Mouse (Mus musculus): ENCODE data around the gene Pitpnb. TPM values are rescaled to one million over a fixed set of nuclear protein-coding genes. Genes with fewer than 3 reads are reported as not detected.

Pitpnb gene
- total RNA-seq, 2 experiments from 2014 or later: 78.6 to 82.7 TPM

DNA sequence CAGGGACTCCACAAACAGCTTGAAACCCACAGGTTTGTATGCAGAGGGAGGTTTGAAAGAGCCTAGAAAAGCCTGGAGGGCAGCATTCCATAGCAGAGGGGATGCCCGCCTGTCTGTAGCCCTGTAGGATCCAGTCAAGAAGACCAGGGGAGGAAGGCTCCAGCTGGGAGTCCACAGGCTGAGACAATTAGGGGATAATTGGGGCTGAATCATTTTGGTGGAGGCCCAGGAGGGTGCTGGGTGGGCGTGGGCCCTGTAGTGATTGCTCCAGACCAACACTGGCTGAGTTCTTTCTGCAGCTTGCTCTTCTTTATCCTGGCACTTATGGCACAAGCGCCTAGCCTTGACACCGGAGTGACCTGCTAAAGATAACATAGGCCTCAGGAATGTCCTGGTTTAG, 67.9 kb downstream of the Pitpnb start:
- DNase-seq: no peak

DNA sequence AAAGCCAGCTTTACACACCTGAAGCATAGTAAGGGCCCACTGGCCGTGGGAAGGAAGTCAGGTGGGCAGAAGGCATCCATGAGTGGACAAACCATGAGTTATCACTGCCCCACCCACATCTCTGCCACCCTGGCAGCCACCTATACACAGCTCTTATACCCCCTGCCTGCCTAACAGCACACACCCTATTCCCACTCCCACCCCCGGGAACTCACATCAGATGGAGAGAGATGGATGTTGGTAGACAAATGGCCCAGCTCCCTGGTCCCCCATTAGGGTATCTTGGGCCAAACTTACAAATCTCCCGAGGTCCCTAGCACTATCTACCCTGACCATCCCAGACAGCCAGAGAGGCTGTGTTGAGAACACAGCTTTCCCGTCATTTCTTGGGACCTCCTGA, 68.7 kb downstream of the Pitpnb start:
- DNase-seq: no peak

DNA sequence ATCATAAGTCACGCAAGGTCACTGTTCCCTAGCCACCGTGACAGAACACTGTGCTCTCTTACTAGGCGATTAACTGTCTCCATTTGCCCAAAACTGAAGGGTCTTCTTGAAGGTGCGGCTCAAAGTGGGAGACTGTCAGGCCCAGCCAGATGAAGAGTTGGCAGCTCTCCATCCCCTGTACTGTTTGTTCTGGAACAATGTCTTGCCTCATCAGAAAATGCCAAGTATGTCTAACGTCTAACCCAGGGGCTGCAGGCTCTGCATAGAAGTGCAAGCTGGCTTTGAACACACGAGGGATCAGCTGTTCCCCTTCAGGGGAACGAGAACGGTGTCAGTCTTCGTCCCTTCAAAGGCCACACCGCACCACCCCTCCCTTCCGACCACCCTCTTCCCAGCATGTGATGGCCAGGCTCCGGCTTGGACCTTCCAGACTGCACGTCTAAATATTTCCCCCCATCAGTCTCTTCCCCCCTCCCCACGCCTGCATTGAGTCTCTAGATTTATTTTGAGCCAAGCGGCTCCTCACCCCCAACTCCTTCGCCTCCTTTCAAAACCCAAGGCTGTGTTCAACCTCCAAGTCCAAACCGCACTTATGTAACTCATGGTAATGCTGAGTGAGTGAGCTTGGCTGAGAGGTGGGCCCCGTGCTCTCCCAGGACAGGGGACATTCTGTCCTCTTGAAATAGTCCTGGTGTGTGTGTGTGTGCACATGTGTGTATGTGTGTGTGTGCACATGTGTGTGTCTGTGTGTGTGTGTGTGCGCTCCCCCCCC, 71.5 kb downstream of the Pitpnb start:
- no peak for DNase-seq

DNA sequence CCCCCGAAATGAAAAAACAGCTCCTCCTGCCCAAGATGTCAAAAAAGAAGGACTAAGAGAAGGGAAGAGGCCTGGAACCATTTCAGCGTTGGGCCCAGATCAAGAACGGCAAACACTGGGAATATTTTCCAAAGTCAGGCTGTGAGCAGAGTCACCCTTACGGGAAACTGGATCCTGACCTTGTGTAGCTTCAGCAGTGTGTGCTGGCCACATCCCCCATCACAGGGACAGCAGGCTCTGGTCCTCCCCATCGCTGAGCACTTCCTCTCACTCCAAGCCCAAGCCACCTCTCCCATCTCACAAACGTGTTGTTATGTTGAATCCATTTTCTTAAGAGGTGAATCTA, 72.1 kb downstream of the Pitpnb start:
- DNase-seq: no peak

DNA sequence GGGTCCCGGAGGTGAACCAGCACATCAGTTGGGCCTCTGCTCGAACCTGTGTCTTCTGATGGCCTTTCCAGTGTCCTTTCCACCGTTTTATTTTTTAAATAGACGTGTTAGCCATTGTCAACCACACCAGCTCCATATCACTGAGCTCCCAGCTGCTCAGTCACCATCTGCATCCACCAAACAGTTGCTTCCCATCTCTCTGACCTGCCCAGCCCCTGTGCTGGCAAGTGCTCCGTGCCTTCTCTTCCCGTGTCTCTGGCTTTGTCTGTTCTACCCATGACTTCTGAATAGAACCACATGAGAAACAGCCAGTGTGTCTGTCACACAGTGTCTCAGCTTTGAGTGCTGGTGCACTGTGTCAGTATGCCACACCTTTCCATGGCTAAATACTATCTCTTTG, 74.2 kb downstream of the Pitpnb start:
- DNase-seq: no peak

DNA sequence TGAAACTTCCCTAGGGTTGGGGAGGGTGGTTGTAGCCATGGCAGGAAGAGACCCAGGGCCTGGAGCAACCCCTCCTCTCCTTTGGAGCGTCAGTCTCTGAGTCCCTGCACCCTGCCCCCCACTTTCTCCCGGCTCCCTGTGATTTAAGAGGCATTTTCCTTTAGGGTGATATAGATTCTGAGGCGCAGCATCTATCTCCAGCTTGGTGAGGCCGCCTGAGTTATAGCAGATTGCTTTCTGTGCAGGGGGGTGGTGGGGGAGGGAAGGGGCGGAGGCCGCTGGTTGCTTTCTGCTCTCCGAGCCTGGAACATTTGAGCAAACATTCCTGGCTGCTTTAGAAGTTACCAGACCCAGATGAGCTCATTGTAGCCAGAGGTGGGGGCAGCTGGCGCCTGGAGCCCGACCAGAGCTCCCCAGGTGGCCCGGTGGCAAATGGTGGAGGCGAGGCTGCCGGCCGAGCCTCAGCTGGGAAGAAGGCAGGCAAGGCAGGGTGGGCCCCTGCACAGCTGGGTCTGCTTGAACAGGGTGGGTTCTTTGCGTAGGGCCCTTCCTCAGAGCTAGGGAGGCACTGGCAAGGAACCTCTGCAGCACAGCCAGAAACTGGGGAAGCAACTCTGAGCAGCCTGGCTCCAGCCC, 78.0 kb downstream of the Pitpnb start:
- no peak for DNase-seq

DNA sequence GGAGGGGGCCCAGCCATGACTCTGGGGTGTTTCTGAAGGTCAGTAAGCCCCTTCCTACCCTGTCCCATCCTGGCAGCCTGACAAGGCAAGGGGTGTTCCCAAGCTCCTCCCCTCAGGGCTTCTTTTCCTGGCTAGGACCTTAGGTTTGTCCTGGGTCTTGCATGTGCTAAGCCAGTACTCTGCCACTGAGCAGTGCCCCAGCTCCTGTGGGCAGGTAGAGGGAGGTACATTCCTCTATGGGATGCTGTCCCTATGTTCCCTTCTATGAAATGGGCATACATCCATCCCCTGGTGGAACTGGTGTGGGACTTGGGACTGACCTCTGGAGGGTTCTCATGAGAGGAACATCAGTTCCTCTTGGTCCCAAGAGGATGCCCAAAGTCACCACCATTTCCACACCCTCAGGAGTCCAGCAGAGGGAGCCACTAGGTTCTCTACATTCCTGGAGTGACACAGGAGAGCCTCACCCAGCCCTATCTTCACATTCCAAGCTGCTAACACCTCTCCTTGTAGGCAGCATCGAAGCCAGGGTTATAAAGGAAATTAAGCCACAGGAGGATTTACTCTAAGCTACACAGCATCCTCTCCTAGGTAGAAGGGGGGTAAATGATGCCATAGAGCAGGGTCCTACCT, 79.0 kb downstream of the Pitpnb start:
- DNase-seq: no peak

DNA sequence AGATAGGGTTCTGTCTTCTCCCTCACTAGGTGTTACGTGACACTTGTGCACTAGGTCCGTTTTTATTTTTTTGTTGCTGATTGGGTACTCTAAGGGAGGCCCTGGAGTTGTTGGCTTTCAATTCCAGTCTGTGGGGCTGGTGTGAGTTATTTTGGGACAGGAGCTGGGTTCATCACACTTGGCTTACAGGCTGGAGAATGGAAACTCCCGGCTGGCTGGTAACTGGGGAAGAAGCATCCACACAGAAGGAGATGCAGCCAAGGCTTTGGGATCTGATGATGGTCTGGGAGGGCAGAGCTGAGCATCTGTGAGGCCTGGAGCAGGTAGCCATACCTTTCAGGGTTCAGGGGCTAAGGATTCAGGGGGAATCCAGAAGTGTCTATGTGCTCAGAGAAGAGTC, 80.1 kb downstream of the Pitpnb start:
- DNase-seq: no peak

DNA sequence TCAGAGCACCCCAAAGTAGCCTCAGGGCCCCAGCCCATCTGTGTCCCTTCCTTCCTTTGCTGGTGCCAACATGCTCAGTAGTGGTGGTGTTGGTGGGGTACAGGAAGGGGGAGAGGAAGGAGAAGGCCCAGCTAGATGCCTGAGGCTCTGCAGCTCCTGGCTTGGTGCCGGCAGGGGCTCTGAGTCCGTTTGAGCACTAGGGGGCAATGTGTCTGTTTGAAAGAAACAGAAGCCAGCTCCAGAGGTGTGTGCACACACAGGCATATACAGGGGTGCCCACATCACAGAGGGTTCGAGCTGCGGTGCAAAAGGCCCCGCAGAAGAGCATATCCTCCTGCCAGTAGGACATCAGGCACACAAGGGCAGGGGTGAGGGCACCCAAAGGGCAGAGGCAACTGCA, 83.6 kb downstream of the Pitpnb start:
- DNase-seq: peak; percentile 79 to 80

DNA sequence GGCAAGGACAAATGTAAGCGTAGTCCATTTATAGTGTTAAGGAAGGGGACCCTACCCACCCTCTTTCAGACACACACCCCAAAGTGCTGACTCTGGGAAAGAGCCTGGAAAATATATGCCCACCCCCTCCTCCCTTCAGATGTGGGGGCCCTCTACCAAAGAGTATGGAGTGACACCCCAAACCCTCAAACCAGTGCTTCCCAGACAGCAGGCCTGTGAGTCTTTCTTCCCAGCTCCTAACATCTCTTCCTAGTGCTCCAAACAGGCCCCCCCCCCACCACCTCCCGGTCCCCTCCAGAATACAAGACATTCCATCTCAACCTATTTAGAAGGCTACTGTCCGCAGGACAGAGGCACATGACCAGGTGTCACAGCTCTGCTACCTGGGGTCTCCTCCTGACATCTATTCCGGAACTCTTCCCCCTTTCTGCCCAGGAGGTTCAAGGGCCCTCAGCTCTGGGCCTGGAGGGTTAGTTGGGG, 84.2 kb downstream of the Pitpnb start:
- no peak for DNase-seq

DNA sequence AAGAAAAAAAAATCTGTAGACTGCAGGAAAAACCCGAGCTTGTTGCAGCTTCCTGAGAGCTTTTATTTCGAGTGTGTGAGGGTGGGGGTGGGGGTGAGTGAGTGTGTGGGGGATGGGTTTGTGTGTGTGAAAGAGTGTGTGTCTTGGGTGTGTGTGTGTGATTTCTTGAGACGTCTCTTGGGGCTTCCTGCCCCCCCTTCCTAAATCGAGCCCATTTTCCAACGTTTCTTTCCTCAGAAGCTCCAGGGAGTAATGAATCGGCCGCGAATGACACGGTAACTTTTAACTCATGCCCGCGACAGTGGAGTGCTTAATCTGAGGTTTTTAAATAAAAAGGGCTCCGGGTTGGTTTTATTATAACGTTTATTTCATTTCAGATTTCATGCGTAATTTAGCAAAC, 85.0 kb downstream of the Pitpnb start:
- DNase-seq: no peak

DNA sequence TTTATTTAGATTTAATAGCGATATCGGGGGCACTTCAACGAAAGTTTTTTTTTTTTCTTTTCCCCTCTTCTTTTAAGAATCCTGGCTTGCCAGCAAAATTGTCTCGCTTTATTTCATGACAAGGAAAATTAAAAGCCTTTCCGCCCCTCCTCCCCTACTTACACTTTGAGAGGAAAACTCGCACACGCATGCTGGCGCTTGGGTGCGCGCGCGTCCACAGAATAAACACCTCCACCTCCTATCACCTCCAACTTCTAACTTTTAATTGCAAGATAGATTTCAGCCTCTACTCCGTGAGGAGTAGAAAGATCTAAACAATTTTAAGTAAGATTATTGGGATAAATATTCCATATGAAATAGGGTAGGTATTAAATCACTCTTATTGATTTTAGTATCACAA, 85.5 kb downstream of the Pitpnb start:
- DNase-seq: no peak

DNA sequence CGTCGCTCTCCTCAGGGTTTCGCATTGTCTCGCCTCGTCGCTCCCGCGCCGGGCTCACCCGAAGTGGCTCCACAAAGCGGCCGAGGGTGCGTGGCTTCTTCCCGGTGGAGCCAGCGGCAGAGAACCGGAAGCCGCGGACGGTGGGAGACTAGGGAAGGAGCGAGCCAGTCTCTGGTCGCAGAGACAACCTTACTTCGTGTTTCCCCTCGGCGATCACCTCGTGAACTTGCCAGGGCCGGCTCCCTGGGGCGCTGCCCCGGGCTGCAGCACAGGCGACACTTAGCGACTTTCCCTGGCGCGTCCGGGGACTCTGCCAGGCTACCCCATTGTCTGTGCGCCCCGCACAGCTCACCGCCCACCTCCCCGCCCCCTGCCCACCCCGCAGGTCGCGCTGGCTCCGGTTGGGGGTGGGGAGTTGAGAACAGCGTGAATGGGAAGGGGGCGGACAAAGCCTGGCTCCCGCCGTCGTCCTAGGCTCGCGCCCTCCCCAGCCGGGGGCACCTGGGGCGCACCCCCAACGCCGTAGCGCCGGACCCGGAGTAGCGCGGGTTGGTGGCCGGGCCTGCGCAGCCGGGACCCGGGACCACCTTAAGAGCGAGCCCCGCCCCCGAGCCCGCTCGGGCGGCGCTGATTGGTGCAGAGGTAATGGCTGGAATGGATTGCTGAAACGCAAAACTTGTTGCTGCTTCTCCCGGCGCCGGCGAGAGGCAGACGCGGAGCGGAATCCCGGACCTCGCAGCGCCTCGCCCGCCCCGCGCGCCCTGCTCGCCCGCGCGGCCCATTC, 86.2 kb downstream of the Pitpnb start, which contains the start of gene Mn1:
TSS of gene Mn1 (plus strand) at position 772 of the 784 bp plus-strand sequence.
- DNase-seq: peak; percentile 89 to 90

DNA sequence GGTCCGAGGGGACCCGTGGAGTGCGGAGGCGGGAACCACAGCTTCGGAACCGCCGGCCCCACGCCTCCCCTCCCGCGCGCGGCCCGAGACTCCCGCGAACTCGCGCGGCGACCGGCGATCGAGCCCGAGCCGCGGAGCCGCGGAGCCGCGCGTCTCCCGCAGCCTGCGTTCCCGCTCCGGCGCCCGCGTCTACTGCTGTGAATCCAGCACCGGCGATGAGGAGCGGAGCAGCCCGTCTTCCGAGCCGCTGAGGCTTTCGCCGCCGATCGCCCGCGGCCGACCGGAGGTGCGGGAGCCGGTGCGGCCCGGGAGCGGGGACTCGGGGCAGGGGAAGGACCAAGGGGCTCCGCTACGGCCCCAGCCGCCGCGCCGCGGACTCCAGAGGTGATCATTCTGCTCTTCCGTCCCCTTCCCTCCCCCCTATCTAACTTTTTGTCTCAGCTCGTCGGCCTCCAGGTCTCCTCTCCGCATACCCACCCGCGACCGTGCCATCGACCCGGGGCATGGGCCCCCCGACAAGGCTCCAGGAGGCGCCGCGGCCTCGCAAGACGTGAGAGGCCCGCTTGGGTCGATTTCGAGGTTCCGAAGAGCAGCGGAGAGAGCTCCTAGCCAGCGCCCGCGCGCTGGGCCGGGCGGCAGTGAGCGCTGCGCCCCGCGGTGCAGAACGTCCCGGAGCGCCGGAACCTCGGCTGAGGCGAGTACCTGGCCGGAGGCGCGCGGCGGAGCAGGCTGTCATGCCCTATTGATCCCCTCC, 87.0 kb downstream of the Pitpnb start:
- DNase-seq: peak in 1 of 2 experiments; percentile 29

DNA sequence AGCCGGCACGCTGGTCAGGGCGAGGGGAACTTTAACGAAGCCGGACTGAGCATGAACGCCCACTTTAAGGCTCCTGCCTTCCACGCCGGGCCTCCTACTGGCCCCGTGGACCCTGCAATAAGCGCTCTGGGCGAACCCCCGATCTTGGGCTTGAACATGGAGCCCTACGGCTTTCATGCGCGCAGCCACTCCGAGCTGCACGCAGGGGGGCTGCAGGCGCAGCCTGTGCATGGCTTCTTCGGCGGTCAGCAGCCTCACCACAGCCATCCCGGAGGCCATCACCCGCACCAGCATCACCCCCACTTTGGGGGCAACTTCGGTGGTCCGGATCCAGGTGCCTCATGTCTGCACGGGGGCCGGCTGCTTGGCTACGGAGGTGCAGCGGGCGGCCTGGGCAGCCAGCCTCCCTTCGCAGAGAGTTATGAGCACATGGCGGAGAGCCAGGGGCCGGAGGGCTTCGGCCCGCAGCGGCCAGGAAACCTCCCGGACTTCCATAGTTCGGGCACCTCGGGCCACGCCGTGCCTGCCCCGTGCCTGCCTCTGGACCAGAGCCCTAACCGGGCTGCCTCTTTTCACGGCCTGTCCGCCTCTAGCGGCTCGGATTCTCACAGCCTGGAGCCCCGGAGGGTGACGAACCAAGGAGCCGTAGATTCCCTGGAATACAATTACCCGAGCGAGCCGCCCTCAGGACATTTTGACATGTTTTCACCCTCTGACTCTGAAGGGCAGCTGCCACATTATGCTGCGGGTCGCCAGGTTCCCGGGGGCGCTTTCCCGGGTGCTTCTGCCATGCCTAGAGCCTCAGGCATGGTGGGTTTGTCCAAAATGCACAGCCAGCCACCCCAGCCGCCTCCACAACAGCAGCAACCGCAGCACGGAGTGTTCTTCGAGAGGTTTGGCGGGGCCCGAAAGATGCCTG, 87.9 kb downstream of the Pitpnb start:
- peak; percentile 36 to 37 for DNase-seq

DNA sequence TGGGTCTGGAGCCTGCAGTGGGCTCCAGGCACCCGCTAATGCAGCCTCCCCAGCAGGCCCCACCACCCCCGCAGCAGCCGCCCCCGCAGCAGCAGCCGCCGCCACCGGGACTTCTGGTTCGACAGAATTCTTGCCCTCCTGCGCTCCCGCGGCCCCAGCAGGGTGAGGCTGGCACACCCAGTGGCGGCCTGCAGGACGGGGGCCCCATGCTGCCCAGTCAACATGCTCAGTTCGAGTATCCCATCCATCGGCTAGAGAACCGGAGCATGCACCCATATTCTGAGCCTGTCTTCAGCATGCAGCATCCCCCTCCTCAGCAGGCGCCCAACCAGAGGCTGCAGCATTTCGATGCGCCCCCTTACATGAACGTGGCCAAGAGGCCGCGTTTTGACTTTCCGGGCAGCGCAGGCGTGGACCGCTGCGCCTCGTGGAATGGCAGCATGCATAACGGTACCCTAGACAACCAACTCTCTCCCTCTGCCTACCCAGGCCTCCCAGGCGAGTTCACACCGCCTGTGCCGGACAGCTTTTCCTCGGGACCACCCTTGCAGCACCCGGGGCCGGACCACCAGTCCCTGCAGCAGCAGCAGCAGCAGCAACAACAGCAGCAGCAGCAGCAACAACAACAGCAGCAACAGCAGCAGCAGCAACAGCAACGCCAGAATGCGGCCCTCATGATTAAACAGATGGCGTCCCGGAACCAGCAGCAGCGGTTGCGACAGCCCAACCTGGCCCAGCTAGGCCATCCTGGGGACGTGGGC, 88.7 kb downstream of the Pitpnb start:
- peak; percentile 41 to 51 for DNase-seq

DNA sequence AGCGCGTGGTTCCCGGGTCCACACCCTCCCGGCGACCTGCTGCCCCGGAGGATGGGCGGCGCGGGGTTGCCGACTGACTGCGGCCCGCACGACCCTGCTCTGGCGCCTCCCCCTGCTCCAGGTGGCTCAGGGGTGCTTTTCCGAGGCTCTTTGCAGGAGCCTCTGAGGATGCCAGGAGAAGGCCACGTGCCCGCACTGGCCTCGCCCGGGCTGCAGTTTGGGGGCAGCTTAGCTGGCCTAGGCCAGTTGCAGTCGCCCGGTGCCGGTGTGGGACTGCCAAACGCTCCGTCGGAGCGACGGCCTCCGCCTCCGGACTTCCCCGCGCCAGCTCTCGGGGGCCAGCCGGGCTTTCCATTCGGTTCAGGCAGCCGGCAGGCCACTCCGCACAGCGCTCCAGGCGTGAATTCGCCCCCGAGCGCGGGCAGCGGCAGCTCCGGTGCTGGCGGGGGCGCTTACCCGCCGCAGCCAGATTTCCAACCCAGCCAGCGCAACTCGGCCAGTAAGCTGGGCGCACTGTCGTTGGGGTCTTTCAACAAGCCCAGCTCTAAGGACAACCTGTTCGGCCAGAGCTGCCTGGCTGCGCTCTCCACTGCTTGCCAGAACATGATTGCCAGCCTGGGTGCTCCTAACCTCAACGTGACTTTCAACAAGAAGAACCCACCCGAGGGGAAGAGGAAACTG, 89.6 kb downstream of the Pitpnb start:
- DNase-seq: peak in 1 of 2 experiments; percentile 27

DNA sequence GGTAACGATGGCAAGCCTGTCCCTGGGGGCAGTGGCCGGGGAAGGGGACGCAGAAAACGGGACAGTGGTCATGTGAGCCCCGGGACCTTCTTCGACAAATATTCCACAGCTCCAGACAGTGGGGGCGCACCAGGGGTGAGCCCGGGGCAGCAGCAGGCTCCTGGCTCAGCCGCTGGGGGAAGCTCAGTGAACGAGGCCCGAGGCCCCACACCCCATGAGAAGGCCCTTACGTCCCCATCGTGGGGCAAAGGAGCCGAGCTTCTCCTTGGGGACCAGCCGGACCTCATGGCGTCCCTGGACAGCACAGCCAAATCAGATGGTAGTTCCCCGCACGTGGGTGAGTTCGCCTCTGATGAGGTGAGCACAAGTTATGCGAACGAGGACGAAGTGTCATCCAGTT, 90.3 kb downstream of the Pitpnb start:
- no peak for DNase-seq

DNA sequence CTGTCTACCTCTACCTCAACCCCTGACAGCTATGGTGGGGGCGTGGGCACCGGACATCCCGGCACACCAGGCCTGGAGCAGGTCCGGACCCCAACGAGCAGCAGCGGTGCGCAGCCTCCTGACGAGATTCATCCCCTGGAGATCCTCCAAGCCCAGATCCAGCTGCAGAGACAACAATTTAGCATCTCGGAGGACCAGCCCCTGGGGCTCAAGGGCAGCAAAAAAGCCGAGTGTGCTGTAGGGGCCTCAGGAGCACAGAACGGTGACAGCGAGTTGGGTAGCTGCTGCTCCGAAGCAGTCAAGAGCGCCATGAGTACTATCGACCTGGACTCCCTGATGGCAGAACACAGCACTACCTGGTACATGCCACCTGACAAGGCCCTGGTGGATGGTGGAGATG, 90.9 kb downstream of the Pitpnb start:
- DNase-seq: no peak

Measured in layer of hippocampus, postnatal 36 days (tissue).